Mouse (Mus musculus): ENCODE data around the gene Lamtor5.

DNA sequence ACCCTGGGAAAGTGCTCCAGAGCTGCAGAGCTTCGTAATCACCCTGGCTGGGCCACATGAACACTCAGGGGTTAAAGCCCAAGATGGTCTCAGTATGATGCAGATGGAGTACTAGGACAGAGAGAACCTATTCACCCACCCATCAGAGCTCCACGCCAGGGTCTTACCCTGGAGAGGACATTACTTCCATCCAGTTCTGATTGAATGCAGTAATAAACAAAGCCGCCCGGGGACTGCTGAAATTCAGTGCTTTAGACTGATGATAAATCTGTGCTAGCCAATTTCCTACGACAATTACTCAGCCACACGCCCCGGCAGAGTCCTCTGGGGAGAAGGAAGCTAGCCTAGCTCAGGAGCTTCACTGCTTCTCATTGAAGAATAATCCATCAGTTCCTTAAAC is 21.9 kb upstream of the Lamtor5 start:
- TF ChIP-seq ZC3H11A (IDR thresholded peaks at IDR 0.05; ENCODE audit: borderline replicate concordance, low read depth, low read length) (no peak), CHD2 (IDR thresholded peaks at IDR 0.05; ENCODE audit: low read depth, low read length) (no peak), HCFC1 (IDR thresholded peaks at IDR 0.05; ENCODE audit: borderline replicate concordance, insufficient read depth, low read length) (no peak), MAFK (IDR thresholded peaks at IDR 0.05; ENCODE audit: insufficient read depth, low read depth, low read length) (no peak), ZNF384 (IDR thresholded peaks at IDR 0.05; ENCODE audit: low read depth, low read length) (no peak)
